Mouse (Mus musculus) liver (tissue): ENCODE measurements at regions not wholly inside any gene's neighbourhood (a gene's known extent, or its start where the extent isn't known, plus 50 kb on each side); places are given as distances from the start of the nearest gene placed in this dataset.
"Not testable (repeated sequence)": the region's sequence is repeated elsewhere in the genome, so short reads cannot be mapped to it uniquely, and the experiment has no call there.

Experiments used
- DNase-seq: peaks from one replicate; pipeline ENCODE4 v3.0.0-alpha.2; 2020; ENCODE audit warnings: mixed read lengths

- DNase-seq, result peak; percentile 3
These were observed 116.9 kb upstream of the Vmn1r2 start for GRCm38 (mm10) chr4:3049972-3050846.

- peak; percentile 2 for DNase-seq
These were observed 116.3 kb upstream of the Vmn1r2 start for GRCm38 (mm10) chr4:3050847-3051135.

DNA sequence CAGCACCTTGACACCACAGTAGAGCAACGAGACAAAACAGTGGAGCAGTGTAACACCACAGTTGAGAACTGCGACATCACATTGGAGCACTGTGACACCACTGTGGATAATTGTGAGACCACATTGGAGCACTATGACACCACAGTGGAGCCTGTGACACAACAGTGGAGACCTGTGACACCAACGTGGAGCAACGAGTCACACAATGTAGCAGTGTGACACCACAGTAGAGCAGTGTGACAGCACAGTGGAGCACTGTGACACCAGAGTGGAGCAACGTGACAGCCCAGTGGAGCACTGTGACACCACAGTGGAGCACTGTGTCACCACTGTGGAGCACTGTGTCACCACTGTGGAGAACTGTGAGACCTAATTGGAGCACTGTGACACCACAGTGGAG lies 115.9 kb upstream of the Vmn1r2 start:
- peak; percentile 2 for DNase-seq

- DNase-seq, result peak; percentile 7
These were observed 114.6 kb upstream of the Vmn1r2 start for GRCm38 (mm10) chr4:3052314-3053059.

DNA sequence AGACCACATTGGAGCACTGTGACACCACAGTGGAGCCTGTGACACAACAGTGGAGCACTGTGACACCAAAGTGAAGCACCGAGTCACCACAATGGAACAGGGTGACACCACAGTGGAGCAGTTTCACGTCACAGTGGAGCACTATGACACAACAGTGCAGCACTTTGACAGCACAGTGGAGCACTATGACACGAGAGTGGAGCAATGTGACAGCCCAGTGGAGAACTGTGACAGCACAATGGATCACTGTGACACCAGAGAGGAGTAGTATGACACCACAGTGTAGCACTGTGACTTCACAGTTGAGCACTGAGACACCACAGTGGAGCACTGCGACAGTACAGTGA lies 114.1 kb upstream of the Vmn1r2 start:
- no peak for DNase-seq

GRCm38 (mm10) chr4:3053496-3054216 lies 113.5 kb upstream of the Vmn1r2 start:
- DNase-seq, result peak; percentile 1

DNA sequence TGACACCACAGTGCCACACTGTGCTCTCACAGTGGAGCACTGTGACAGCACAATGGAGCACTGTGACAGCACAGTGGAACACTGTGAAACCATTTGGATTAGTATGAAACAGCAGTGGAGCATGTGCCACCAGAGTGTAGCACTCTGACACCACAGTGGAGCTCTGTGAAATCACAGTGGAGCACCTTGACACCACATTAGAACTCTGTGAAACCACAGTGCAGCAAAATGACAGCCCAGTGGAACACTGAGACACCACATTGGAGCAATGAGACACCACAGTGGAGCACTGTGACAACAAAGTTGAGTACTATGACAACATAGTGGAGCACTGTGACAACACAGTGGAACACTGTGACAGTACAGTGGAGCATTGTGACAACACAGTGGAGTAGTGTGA lies 112.2 kb upstream of the Vmn1r2 start:
- no peak for DNase-seq

DNA sequence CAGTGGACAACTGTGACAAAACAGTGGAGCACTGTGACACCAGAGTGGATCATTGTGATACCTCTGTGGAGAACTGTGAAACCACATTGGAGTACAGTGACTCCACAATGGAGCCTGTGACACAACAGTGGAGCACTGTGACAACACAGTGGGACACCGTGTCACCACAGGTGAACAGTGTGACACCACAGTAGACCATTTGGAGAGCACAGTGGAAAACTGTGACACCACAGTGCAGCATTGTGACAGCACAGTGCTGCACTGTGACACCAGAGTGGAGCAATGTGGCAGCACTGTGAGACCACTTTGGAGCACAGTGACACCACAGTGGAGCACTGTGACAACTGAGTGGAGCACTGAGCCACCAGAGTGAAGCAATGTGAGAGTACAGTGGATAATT lies 111.7 kb upstream of the Vmn1r2 start:
- DNase-seq, result peak; percentile 1

DNA sequence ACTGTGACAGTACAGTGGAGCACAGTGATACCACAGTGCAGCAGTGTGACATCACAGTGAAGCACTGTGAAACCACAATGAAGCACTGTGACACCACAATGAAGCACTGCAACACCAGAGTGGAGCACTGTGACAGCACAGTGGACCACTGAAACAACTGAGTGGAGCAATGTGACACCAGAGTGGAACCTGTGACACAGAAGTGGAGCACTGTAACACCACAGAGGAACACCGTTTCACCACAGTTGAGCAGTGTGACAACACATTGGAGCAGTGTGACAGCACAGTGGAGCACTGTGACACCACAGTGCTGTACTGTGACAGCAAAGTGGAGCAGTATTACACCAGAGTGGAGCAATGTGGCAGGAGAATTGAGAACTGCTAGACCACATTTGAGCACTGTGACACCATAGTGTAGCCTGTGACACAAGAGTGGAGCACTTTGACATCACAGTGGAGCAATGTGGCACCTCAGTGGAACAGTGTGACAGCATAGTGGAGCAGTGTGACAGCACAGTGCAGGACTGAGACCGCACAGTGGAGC lies 107.5 kb upstream of the Vmn1r2 start:
- peak; percentile 2 for DNase-seq

DNA sequence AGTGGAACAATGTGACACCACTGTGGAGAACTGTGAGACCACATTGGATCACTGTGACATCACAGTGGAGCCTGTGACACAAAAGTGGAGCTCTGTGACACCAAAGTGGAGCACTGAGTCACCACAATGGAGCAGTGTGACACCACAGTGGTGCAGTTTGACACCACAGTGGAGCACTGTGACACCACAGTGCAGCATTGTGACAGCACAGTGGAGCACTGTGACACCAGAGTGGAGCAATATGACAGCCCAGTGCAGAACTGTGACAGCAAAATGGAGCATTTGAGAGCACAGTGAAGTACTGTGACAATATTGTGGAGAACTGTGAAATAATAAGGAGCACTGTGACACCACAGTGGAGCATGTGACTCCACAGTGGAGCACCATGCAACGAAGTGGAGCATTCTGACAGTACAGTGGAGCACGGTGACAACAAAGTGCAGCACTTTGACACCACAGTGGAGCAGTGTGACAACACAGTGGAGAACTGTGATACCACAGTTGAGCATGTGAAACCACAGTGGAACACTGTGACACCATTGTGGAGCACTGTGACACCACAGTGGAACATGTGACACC lies 105.0 kb upstream of the Vmn1r2 start:
- peak; percentile 2 for DNase-seq

DNA sequence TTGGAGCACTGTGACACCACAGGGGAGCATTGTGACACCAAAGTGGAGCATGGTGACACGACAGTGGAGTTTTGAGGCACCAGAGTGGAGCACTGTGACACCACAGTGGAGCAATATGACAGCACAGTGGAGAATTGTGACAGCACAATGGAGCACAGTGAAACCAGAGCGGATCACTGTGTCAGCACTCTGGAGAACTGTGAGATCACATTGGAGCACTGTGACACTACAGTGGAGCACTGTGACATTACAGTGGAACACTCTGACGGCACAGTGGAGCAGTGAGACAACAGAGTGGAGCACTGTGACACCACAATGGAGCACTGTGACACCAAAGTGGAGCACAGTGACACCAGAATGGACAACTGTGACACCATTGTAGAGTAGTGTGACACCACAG lies 103.2 kb upstream of the Vmn1r2 start:
- DNase-seq, result peak; percentile 1

GRCm38 (mm10) chr4:3064571-3064970 lies 102.5 kb upstream of the Vmn1r2 start:
- DNase-seq, result no peak

- peak; percentile 2 for DNase-seq
These were observed 101.8 kb upstream of the Vmn1r2 start for GRCm38 (mm10) chr4:3065335-3065734.

GRCm38 (mm10) chr4:3066051-3066736 lies 100.9 kb upstream of the Vmn1r2 start:
- DNase-seq, result peak; percentile 1

GRCm38 (mm10) chr4:3067265-3067664 lies 99.9 kb upstream of the Vmn1r2 start:
- DNase-seq, result peak; percentile 1

DNA sequence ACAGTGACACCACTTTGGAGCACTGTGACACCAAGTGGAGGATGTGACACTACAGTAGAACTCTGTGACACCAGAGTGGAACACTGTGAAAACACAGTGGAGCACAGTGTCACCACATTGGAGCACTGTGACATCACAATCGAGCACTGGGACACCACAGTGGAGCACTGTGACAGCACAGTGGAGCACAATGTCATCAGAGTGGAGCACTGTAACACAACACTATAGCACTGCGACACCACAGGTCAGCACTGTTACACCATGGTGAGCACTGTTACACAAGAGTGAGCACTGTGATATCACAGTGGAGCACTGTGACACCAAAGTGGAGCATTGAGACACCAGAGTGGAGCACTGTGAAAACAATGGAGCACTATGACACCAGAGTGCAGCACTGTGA lies 99.5 kb upstream of the Vmn1r2 start:
- peak; percentile 12 for DNase-seq

GRCm38 (mm10) chr4:3068306-3069223 lies 98.6 kb upstream of the Vmn1r2 start:
- DNase-seq, result peak; percentile 4

DNA sequence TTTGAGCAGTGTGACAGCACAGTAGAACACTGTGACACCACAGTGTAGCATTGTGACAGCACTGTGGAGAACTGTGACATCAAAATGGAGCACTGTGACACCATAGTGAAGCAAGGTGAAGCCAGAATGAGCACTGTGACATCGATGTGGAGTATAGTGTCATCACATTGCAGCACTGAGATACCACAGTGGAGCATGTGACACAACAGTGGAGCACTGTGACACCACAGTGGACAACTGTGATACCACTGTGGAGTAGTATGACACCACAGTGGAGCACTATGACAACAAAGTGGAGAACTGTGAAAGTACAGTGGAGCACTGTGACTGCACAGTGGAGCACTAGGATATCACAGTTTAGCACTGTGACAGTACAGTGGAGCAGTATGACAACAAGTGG lies 97.8 kb upstream of the Vmn1r2 start:
- DNase-seq, result peak; percentile 3

DNA sequence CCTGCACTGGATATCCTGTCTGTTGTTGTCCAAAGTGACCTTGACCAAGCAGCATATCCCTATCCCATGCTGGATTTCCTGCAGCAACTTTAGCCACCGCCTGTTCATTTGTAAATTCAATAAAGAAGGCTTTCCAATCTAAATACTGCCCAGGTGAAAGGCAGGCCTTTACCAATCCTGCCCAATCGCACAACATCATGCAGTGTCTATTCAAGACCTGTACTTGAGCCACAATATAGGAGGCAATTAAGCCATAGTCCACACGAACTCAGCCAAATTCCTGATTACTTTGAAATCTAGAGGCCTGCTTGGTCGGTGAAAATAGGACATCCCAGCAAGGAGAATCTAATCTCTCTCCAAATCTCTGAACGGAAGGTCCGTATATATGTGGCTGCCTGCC lies 95.8 kb upstream of the Vmn1r2 start:
- DNase-seq, result not testable (repeated sequence)

GRCm38 (mm10) chr4:3079901-3080300 lies 87.2 kb upstream of the Vmn1r2 start:
- DNase-seq, result peak; percentile 2
